Comparison of ENCODE assay signal across 8 mouse cellular contexts in the genomic region with DNA sequence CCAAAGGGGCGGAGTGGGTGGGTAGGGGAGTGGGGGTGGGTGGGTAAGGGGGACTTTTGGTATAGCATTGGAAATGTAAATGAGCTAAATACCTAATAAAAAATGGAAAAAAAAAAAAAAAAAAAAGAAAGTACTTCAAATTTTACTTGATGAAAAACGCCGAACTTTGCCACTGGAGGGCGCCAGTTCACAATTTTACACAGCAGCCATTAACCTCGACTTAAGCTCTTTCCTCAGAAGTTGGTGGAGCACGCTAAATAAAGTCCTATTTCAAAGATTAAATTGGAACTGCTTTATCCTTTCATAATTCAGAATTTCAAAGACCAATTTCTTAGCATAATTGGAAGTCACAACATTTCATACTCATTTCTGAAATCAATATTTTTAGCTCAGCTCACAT.
DNase-seq lines count a peak whose midpoint lies in the region; ATAC-seq and TF ChIP-seq lines count a peak whose summit lies in the region.
"Not testable (repeated sequence)": the region's sequence is repeated elsewhere in the genome, so short reads cannot be mapped to it uniquely, and the experiment has no call there.

No protein-coding gene starts in this region.

- not testable (repeated sequence) for H3K36me3 ChIP-seq in hindbrain, postnatal 0 days (ENCODE audit: insufficient read depth, low read length); liver, postnatal 0 days (replicated peaks; ENCODE audit: insufficient read depth, low read length)

- 7% methylated on average over 5 of the region's 6 CpGs for WGBS in hindbrain, postnatal 0 days
- 9% methylated on average over 5 of the region's 6 CpGs for WGBS in liver, postnatal 0 days (ENCODE audit: insufficient replicate concordance)

- peak; percentile 20 for DNase-seq in adrenal gland, adult 8-10 months
- DNase-seq in frontal cortex, postnatal 25 days (ENCODE audit: low spot score in 2 of 2), result peak; percentile 61 to 75
- peak; percentile 90 for DNase-seq in hindbrain, postnatal 0 days (ENCODE audit: low spot score)
- DNase-seq in layer of hippocampus, adult 9-11 months, result peak; percentile 18
- DNase-seq in liver, postnatal 0 days, result peak; percentile 37
- DNase-seq in ovary, postnatal 36 days (ENCODE audit: low spot score), result peak; percentile 63
- DNase-seq in yolk sac, embryonic 10.5 days (ENCODE audit: low spot score), result peak; percentile 8

- not testable (repeated sequence) for H3K4me1 ChIP-seq in cortical plate, adult 2 months (ENCODE audit: control insufficient read depth, insufficient read depth, low read length); hindbrain, postnatal 0 days (ENCODE audit: insufficient read depth, low read length); liver, postnatal 0 days (ENCODE audit: insufficient read depth)

- not testable (repeated sequence) for TF ChIP-seq EP300 in liver, postnatal 0 days (IDR thresholded peaks at IDR 0.05; ENCODE audit: low read depth)

- H3K27me3 ChIP-seq in hindbrain, postnatal 0 days (ENCODE audit: insufficient read depth, low read length); liver, postnatal 0 days (ENCODE audit: insufficient read depth, low read length): not testable (repeated sequence)

- not testable (repeated sequence) for H3K4me2 ChIP-seq in hindbrain, postnatal 0 days (ENCODE audit: low read depth, low read length); liver, postnatal 0 days (ENCODE audit: low read depth, low read length)

- not testable (repeated sequence) for ATAC-seq in hindbrain, postnatal 0 days; liver, postnatal 0 days

- not testable (repeated sequence) for H3K9me3 ChIP-seq in hindbrain, postnatal 0 days (ENCODE audit: low read length); liver, postnatal 0 days (ENCODE audit: low read length)

- peak; percentile 54 for TF ChIP-seq CTCF in cortical plate, adult 2 months (IDR thresholded peaks at IDR 0.05; ENCODE audit: extremely low read depth, insufficient read depth, low read length)
- peak; percentile 66 for TF ChIP-seq CTCF in hindbrain, postnatal 0 days (IDR thresholded peaks at IDR 0.05; ENCODE audit: low read depth)
- TF ChIP-seq CTCF in liver, postnatal 0 days (IDR thresholded peaks at IDR 0.05; ENCODE audit: low read depth), result peak; percentile 37

- TF ChIP-seq POLR2A in cortical plate, adult 2 months (IDR thresholded peaks at IDR 0.05; ENCODE audit: extremely low read depth, insufficient read depth, low read length), result not testable (repeated sequence)

- H3K4me3 ChIP-seq in cortical plate, adult 2 months (ENCODE audit: insufficient read depth, low read length); hindbrain, postnatal 0 days (ENCODE audit: low read length); liver, postnatal 0 days (ENCODE audit: low read depth, low read length): not testable (repeated sequence)

- H3K27ac ChIP-seq in cortical plate, adult 2 months (ENCODE audit: insufficient read depth, low read length); hindbrain, postnatal 0 days; liver, postnatal 0 days (ENCODE audit: low read depth): not testable (repeated sequence)

- not testable (repeated sequence) for H3K9ac ChIP-seq in hindbrain, postnatal 0 days (replicated peaks; ENCODE audit: low read length); liver, postnatal 0 days (replicated peaks)

Comparison
In these comparisons a context has a peak if more than half of its experiments do, and no peak if none do; other contexts are left out.
1. DNase-seq: peak in every context shown above with its lines; median percentile 90 in hindbrain, postnatal 0 days; 68 in frontal cortex, postnatal 25 days; 63 in ovary, postnatal 36 days; 37 in liver, postnatal 0 days; 20 in adrenal gland, adult 8-10 months; 18 in layer of hippocampus, adult 9-11 months; 8 in yolk sac, embryonic 10.5 days.